Mouse (Mus musculus) T-helper 1 cell (primary cell): ENCODE data around the gene Whrn.

ENCODE experiments used
- in situ Hi-C: fragments of 300-600 bp; cut with MboI, MseI; formaldehyde crosslinking; loops from one replicate; pipeline ENCODE4 v1.15.1; 2025; ENCODE audit warnings: high pct_unique_total_duplicates

Whrn gene

GRCm38 (mm10) chr4:63495915-63496278 is at the start of gene Whrn:
Gene Whrn, minus strand, starts transcription at chr4:63495991.
- in situ Hi-C loops = loop anchor here (5.0 kb wide), 1 partner anchor 366 kb away; the partner anchor contains the start of gene Tnfsf8

GRCm38 (mm10) chr4:63545231-63545958 is 49.6 kb upstream of the Whrn start:
- in situ Hi-C loops = no loop called here

- in situ Hi-C loops = no loop called here
These were observed 48.9 kb upstream of the Whrn start, which contains the start of gene Atp6v1g1 for GRCm38 (mm10) chr4:63544494-63545230. Gene Atp6v1g1, plus strand, starts transcription at chr4:63544772.

GRCm38 (mm10) chr4:63543746-63544493 is 48.1 kb upstream of the Whrn start:
- in situ Hi-C loops = no loop called here

GRCm38 (mm10) chr4:63542209-63542608 is 46.4 kb upstream of the Whrn start:
- in situ Hi-C loops = no loop called here

GRCm38 (mm10) chr4:63537602-63538001 is 41.8 kb upstream of the Whrn start:
- in situ Hi-C loops = no loop called here

- in situ Hi-C loops = no loop called here
These were observed 34.6 kb upstream of the Whrn start for GRCm38 (mm10) chr4:63530409-63530808.

GRCm38 (mm10) chr4:63528946-63529345 is 33.2 kb upstream of the Whrn start:
- in situ Hi-C loops = no loop called here

GRCm38 (mm10) chr4:63525514-63525913 is 29.7 kb upstream of the Whrn start:
- in situ Hi-C loops = no loop called here

GRCm38 (mm10) chr4:63521813-63522419 is 26.1 kb upstream of the Whrn start:
- in situ Hi-C loops = no loop called here

GRCm38 (mm10) chr4:63515021-63515420 is 19.2 kb upstream of the Whrn start:
- in situ Hi-C loops = no loop called here

GRCm38 (mm10) chr4:63514454-63514984 is 18.7 kb upstream of the Whrn start:
- in situ Hi-C loops = no loop called here

- in situ Hi-C loops = no loop called here
These were observed 17.1 kb upstream of the Whrn start for GRCm38 (mm10) chr4:63512921-63513320.

- in situ Hi-C loops = no loop called here
These were observed 12.4 kb upstream of the Whrn start for GRCm38 (mm10) chr4:63508232-63508631.

GRCm38 (mm10) chr4:63507478-63507877 is 11.7 kb upstream of the Whrn start:
- in situ Hi-C loops = no loop called here

- in situ Hi-C loops = loop anchor here (5.0 kb wide), 2 partner anchors 87 to 443 kb away; no protein-coding TSS in a partner anchor
These were observed 8.2 kb upstream of the Whrn start for GRCm38 (mm10) chr4:63503949-63504348.

- in situ Hi-C loops = loop anchor here (5.0 kb wide), 2 partner anchors 84 to 446 kb away; no protein-coding TSS in a partner anchor
These were observed 5.3 kb upstream of the Whrn start for GRCm38 (mm10) chr4:63501050-63501449.

GRCm38 (mm10) chr4:63498346-63498745 is 2.6 kb upstream of the Whrn start:
- in situ Hi-C loops = loop anchor here (5.0 kb wide), 1 partner anchor 364 kb away; the partner anchor contains the start of gene Tnfsf8

- in situ Hi-C loops = loop anchor here (5.0 kb wide), 1 partner anchor 366 kb away; the partner anchor contains the start of gene Tnfsf8
These were observed 521 bp upstream of the Whrn start for GRCm38 (mm10) chr4:63496312-63496711.

GRCm38 (mm10) chr4:63494967-63495914 is 550 bp downstream of the Whrn start:
- in situ Hi-C loops = loop anchor here (5.0 kb wide), 1 partner anchor 367 kb away; the partner anchor contains the start of gene Tnfsf8
